Mouse (Mus musculus): ENCODE data around the gene Abhd10.

The Abhd10 gene

GRCm38 (mm10) chr16:45742615-45743476 is at the start of gene Abhd10:
Gene Abhd10, minus strand, starts transcription at chr16:45742955.
- peak; percentile 92 for DNase-seq (ENCODE audit: low spot score)

- DNase-seq (ENCODE audit: low spot score), result no peak
Observed at GRCm38 (mm10) chr16:45791286-45791685, 48.5 kb upstream of the Abhd10 start.

GRCm38 (mm10) chr16:45789311-45789710 is 46.6 kb upstream of the Abhd10 start:
- no peak for DNase-seq (ENCODE audit: low spot score)

- no peak for DNase-seq (ENCODE audit: low spot score)
Observed at GRCm38 (mm10) chr16:45787650-45788049, 44.9 kb upstream of the Abhd10 start.

- DNase-seq (ENCODE audit: low spot score), result peak; percentile 76
Observed at GRCm38 (mm10) chr16:45786639-45787038, 43.9 kb upstream of the Abhd10 start.

GRCm38 (mm10) chr16:45780001-45780400 is 37.2 kb upstream of the Abhd10 start:
- peak; percentile 27 for DNase-seq (ENCODE audit: low spot score)

- no peak for DNase-seq (ENCODE audit: low spot score)
Observed at GRCm38 (mm10) chr16:45774813-45775212, 32.1 kb upstream of the Abhd10 start.

- no peak for DNase-seq (ENCODE audit: low spot score)
Observed at GRCm38 (mm10) chr16:45770914-45771313, 28.2 kb upstream of the Abhd10 start.

GRCm38 (mm10) chr16:45767853-45768640 is 25.3 kb upstream of the Abhd10 start:
- DNase-seq (ENCODE audit: low spot score), result no peak

GRCm38 (mm10) chr16:45767434-45767833 is 24.7 kb upstream of the Abhd10 start:
- DNase-seq (ENCODE audit: low spot score), result no peak

GRCm38 (mm10) chr16:45765801-45766494 is 23.2 kb upstream of the Abhd10 start:
- no peak for DNase-seq (ENCODE audit: low spot score)

- DNase-seq (ENCODE audit: low spot score), result no peak
Observed at GRCm38 (mm10) chr16:45765102-45765501, 22.3 kb upstream of the Abhd10 start.

GRCm38 (mm10) chr16:45762859-45763505 is 20.2 kb upstream of the Abhd10 start:
- no peak for DNase-seq (ENCODE audit: low spot score)

- no peak for DNase-seq (ENCODE audit: low spot score)
Observed at GRCm38 (mm10) chr16:45761425-45761824, 18.7 kb upstream of the Abhd10 start.

GRCm38 (mm10) chr16:45758726-45759269 is 16.0 kb upstream of the Abhd10 start:
- DNase-seq (ENCODE audit: low spot score), result no peak

- no peak for DNase-seq (ENCODE audit: low spot score)
Observed at GRCm38 (mm10) chr16:45757421-45758078, 14.8 kb upstream of the Abhd10 start.

GRCm38 (mm10) chr16:45756855-45757254 is 14.1 kb upstream of the Abhd10 start:
- DNase-seq (ENCODE audit: low spot score), result peak; percentile 55

GRCm38 (mm10) chr16:45743591-45744144 is 913 bp upstream of the Abhd10 start:
- DNase-seq (ENCODE audit: low spot score), result no peak

GRCm38 (mm10) chr16:45737880-45738279 is 4.9 kb downstream of the Abhd10 start:
- no peak for DNase-seq (ENCODE audit: low spot score)

- DNase-seq (ENCODE audit: low spot score), result no peak
Observed at GRCm38 (mm10) chr16:45736724-45737123, 6.0 kb downstream of the Abhd10 start.

- DNase-seq (ENCODE audit: low spot score), result no peak
Observed at GRCm38 (mm10) chr16:45729163-45729562, 13.6 kb downstream of the Abhd10 start.
